Mouse (Mus musculus): Measurements from ENCODE around the gene Pygl. TPM values are rescaled to one million over a fixed set of nuclear protein-coding genes. Genes with fewer than 3 reads are reported as not detected.

Pygl gene
- polyA plus RNA-seq, 1 experiment from 2014 or later, result 5.5 TPM

- no peaks in the 10 kb centered on the region for H3K4me1 ChIP-seq
- 91% methylated on average over 5 of the region's 5 CpGs for WGBS
- no peaks in the 10 kb centered on the region for H3K36me3 ChIP-seq
- H3K27ac ChIP-seq, result no peak overlapping the region
- DNase-seq (ENCODE audit: low spot score), result no peak
- H3K4me3 ChIP-seq, result no peak overlapping the region
- H3K9me3 ChIP-seq (replicated peaks), result no peaks in the 10 kb centered on the region
- H3K27me3 ChIP-seq (ENCODE audit: low read depth, poor library complexity, severe bottlenecking), result no peaks in the 10 kb centered on the region
Measured at GRCm38 (mm10) chr12:70140993-70141576, 90.2 kb downstream of the Pygl start.

Other genes with a start within 250 kb of the Pygl start
- gene Sav1, start 244.5 kb downstream of the Pygl start, polyA plus RNA-seq (2016; fragmentation: Nextera tagmentation; extraction: Ambion mirVana), result 8.7 and 9.3 TPM in 2 replicates
- gene Nin, start 117.8 kb downstream of the Pygl start, polyA plus RNA-seq (2016; fragmentation: Nextera tagmentation; extraction: Ambion mirVana), result 9.2 and 9.5 TPM in 2 replicates
- gene Abhd12b, start 77.3 kb downstream of the Pygl start, polyA plus RNA-seq (2016; fragmentation: Nextera tagmentation; extraction: Ambion mirVana), result 0.18 TPM in 1 of 2 replicates, not detected in the other
- gene Trim9, start 116.1 kb upstream of the Pygl start, polyA plus RNA-seq (2016; fragmentation: Nextera tagmentation; extraction: Ambion mirVana), result 0.25 and 0.55 TPM in 2 replicates
- gene Tmx1, start 221.6 kb upstream of the Pygl start, polyA plus RNA-seq (2016; fragmentation: Nextera tagmentation; extraction: Ambion mirVana), result 100 and 114 TPM in 2 replicates